Mouse (Mus musculus): ENCODE data around the gene Cog1. TPM values are rescaled to one million over a fixed set of nuclear protein-coding genes. Genes with fewer than 3 reads are reported as not detected.

Cog1 gene
- polyA plus RNA-seq, 1 experiment from 2014 or later: 33.9 TPM

DNA sequence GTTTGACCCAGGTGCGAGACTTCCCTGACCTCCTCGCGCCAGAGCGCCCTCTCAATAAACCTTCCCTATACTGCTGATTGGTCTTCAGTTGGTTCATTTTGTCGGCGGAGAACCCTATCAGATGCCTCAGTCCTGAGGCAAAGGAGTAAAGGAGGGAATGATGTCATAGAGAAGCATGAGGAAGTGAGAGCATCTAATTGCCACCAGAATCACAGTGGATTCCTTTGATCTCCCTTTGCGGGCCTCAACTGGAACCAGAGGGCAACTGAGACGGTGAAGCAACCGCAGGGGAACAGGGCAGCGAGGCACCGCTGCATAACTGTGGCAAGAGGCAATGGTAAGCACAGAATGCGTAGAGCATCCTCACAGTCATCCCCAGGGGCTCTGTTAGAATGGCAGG is 10.3 kb upstream of the Cog1 start:
- H3K9me3 ChIP-seq: no peaks in the 10 kb centered on the region
- no peaks in the 10 kb centered on the region for H3K27me3 ChIP-seq
- H3K9ac ChIP-seq: no peak overlapping the region
- 89% methylated on average over 12 of the region's 12 CpGs for WGBS
- no peaks in the 10 kb centered on the region for H3K36me3 ChIP-seq
- no peak overlapping the region for H3K4me3 ChIP-seq
- no peak for ATAC-seq (ENCODE audit: low read depth)
- H3K4me1 ChIP-seq (replicated peaks): no peaks in the 10 kb centered on the region; the same call in 1 of the 2 replicates
- no peak overlapping the region for H3K4me2 ChIP-seq
- H3K27ac ChIP-seq (replicated peaks): no peak overlapping the region

DNA sequence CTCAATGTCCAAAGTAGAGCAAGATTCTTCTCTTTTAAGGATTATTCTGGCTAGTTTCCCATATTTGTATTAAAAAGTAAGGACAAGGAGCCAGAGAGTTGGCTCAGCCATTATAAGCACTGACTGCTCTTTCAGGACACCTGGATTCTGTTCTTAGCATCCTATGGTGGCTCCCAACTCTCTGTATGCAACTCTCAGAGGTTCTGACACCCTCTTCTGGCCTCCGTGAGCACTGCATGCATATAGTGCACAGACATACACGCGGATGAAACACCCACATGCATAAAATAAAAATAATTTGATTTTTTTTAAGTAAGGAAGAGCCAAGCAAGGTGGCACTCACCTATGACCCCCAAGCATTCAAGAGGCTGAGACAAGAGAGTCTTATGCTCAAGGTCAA is 3.8 kb upstream of the Cog1 start:
- Histone ChIP-seq H3K4me1 (replicated peaks) (peaks cover 11% of the 10 kb centered on the region), H3K27me3 (no peaks in the 10 kb centered on the region), H3K4me3 (no peak overlapping the region), H3K4me2 (no peak overlapping the region), H3K36me3 (no peaks in the 10 kb centered on the region), H3K9ac (no peak overlapping the region), H3K27ac (replicated peaks) (no peak overlapping the region), H3K9me3 (no peaks in the 10 kb centered on the region)
- 84% methylated on average over 3 of the region's 3 CpGs for WGBS
- no peak for ATAC-seq (ENCODE audit: low read depth)

DNA sequence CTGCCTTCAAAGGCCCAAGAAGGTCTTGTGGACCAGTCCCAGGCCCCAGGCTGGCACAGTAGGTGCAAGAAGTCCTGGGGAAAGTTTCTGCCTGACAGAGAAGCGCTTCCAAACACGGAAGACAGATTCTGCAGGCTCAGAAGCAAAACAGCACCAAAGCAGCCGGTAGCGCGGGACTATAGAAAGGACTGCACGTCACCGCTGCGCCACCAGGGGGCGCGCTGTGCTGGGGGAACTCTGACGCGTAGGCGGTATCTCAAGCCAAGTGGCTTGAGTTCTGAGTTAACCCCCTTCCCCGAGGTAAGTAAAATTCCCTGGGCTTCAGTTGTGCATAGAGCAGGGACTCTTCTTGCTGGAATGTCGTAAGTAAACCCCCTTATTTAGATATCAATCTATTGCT is 817 bp upstream of the Cog1 start:
- Histone ChIP-seq H3K4me2 (peak overlapping the region; percentile 10; the same call in 1 of the 2 replicates), H3K27me3 (no peaks in the 10 kb centered on the region), H3K4me3 (no peak overlapping the region; the same call in 1 of the 2 replicates), H3K27ac (replicated peaks) (no peak overlapping the region), H3K9ac (no peak overlapping the region), H3K9me3 (no peaks in the 10 kb centered on the region), H3K36me3 (peaks cover 15% of the 10 kb centered on the region), H3K4me1 (replicated peaks) (peaks cover 23% of the 10 kb centered on the region)
- no peak for ATAC-seq (ENCODE audit: low read depth)
- WGBS: 4% methylated on average over 15 of the region's 15 CpGs

DNA sequence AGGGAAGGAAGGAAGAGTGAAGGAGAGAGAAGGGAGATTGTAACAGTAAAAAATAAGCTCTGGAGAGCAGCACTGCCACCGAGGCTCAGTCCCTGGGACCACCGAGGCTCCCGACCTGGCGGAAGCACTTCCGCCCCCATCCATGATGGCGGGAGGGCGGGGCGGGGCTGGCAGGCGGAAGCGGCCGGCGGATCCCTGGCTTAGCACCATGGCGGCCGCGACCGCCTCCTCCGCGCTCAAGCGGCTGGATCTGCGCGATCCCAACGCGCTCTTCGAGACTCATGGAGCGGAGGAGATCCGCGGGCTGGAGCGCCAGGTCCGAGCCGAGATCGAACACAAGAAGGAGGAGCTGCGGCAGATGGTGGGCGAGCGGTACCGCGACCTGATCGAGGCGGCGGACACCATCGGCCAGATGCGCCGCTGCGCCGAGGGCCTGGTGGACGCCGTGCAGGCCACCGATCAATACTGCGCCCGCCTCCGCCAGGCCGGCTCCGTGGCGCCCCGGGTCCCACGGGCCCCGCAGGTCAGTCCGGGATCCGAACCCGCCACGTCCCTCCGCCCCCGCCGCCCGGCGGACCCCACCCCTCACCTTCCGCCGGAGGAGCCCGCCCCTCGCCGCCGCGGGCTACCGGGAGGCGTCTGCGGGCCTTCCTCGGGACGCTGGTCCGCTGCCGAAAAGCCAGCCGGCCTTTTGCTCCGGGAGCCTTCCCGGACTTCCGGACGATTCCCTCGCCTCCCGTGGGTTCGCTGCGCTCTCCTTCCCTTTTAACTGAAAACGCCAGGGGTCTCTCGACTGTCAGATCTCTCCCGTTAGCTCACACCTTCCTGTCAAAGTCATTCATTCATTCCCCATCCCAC is 613 bp downstream of the Cog1 start, which contains the start of gene Slc39a11:
Gene Slc39a11, minus strand, starts transcription at position 727 of the 858 bp plus-strand sequence.
- Histone ChIP-seq H3K27ac (replicated peaks) (peak within 1 kb of the TSS; percentile 93), H3K27me3 (no peaks in the 10 kb centered on the region), H3K4me2 (peak within 1 kb of the TSS; percentile 67), H3K9ac (peak within 1 kb of the TSS; percentile 94), H3K36me3 (peaks cover 30% of the 10 kb centered on the region), H3K9me3 (no peaks in the 10 kb centered on the region), H3K4me3 (peak within 1 kb of the TSS; percentile 93), H3K4me1 (replicated peaks) (peaks cover 23% of the 10 kb centered on the region)
- ATAC-seq (ENCODE audit: low read depth): peak; percentile 87
- 0% methylated on average over 85 of the region's 91 CpGs for WGBS

DNA sequence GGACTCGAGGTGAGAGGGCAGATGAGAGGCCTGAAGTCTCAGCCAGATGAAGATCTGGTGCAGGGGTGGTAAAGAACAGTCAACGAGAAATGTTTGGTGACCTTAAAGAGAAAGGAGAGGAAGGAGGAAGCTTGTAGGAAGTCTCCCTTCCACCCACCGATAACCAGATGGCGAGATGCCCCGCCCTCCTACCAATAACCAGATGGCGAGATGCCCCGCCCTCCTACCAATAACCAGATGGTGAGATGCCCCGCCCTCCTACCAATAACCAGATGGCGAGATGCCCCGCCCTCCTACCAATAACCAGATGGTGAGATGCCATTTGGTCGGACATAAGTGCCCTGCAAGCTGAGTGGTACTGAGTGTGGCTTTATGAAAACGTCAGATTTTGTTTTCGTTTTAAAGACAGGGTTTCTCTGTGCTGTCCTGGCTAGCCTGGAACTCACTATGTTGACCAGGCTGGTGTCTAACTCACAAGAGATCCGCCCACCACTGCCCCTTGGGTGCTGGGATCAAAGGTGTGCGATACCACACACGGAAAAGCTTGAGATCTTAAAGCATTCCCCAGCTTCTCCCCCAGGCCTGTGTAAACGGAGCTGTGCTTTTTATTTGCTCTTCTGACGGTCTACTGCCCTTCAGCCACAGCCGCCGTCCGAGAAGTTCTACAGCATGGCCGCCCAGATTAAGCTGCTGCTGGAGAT is 2.4 kb downstream of the Cog1 start:
- peak overlapping the region; percentile 67 for H3K4me2 ChIP-seq
- ATAC-seq (ENCODE audit: low read depth): no peak

DNA sequence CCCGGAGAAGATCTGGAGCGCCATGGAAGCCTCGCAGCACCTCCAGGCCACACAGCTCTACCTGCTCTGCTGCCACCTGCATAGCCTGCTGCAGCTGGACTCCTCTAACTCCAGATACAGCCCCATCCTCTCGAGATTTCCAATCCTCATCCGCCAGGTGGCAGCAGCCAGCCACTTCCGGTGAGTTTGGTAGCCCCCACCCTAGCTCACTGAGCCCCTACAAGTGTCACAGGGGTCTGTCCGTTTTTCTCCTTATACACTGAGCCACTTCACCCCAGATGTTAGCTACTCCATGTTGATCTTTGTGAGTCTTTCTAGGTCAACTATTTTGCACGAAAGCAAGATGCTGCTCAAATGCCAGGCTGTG is 2.9 kb downstream of the Cog1 start:
- 55% methylated on average over 8 of the region's 8 CpGs for WGBS
- Histone ChIP-seq H3K9ac (no peak overlapping the region), H3K4me1 (replicated peaks) (peaks cover 31% of the 10 kb centered on the region), H3K4me3 (no peak overlapping the region), H3K9me3 (no peaks in the 10 kb centered on the region), H3K36me3 (peaks cover 53% of the 10 kb centered on the region), H3K4me2 (0 out of 2 replicates have a peak overlapping the region, but pooled peaks have one; percentile 3), H3K27ac (replicated peaks) (peak overlapping the region; percentile 65), H3K27me3 (no peaks in the 10 kb centered on the region)
- 0 out of 2 replicates have a peak, but pooled peaks have one; percentile 3 for ATAC-seq (ENCODE audit: low read depth)

More for the DNA sequence above, 2.4 kb downstream of the Cog1 start:
- H3K36me3 ChIP-seq: peaks cover 47% of the 10 kb centered on the region
- WGBS: 63% methylated on average over 22 of the region's 22 CpGs
- peaks cover 26% of the 10 kb centered on the region for H3K4me1 ChIP-seq (replicated peaks)
- no peaks in the 10 kb centered on the region for H3K27me3 ChIP-seq
- no peak overlapping the region for H3K4me3 ChIP-seq
- peak overlapping the region; percentile 65 for H3K27ac ChIP-seq (replicated peaks)
- H3K9ac ChIP-seq: no peak overlapping the region
- no peaks in the 10 kb centered on the region for H3K9me3 ChIP-seq

DNA sequence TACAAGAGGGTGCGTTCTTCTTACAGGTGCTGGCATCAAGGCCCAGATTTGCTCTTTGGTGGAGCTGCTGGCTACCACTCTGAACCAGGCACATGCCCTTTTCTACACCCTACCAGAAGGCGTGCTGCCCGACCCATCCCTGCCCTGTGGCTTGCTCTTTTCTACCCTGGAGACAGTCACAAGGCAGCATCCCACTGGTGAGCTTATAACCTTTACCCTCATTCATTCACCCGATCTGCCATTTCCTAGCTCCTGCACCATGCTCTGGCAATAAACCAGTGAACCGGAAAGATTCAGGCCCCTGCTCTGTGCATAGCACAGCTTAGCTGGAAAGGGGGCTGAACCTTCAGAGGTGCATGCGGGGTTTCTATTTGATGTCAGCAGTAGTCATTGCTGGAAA is 3.5 kb downstream of the Cog1 start:
- no peak for ATAC-seq (ENCODE audit: low read depth)
- Histone ChIP-seq H3K27me3 (no peaks in the 10 kb centered on the region), H3K4me1 (replicated peaks) (peaks cover 37% of the 10 kb centered on the region), H3K4me2 (no peak overlapping the region), H3K9ac (no peak overlapping the region), H3K36me3 (peaks cover 59% of the 10 kb centered on the region), H3K27ac (replicated peaks) (no peak overlapping the region), H3K9me3 (no peaks in the 10 kb centered on the region), H3K4me3 (no peak overlapping the region)
- 78% methylated on average over 6 of the region's 6 CpGs for WGBS

DNA sequence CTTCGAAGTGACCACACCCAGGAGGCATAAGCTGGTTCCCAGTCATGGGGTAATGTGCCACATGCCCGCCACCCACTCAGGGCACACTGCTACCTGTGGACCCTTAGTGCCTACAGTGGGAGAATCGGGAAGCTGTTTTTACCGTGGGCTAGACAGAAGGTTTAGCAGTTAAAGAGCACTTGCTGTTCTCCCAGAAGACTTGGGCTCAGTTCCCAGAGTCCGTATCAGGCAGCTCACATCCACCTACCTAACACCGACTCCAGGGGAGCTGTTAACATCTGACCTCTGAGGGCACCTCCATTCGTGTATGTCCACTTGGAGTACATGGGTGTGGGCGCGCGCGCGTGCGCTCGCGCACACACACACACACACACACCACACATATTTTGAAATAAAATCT is 5.1 kb downstream of the Cog1 start:
- ATAC-seq (ENCODE audit: low read depth): no peak
- H3K4me1 ChIP-seq (replicated peaks): peaks cover 32% of the 10 kb centered on the region
- H3K9ac ChIP-seq: no peak overlapping the region
- no peak overlapping the region for H3K4me3 ChIP-seq
- no peak overlapping the region for H3K4me2 ChIP-seq
- H3K27ac ChIP-seq (replicated peaks): no peak overlapping the region
- H3K9me3 ChIP-seq: no peaks in the 10 kb centered on the region
- peaks cover 75% of the 10 kb centered on the region for H3K36me3 ChIP-seq
- 94% methylated on average over 15 of the region's 15 CpGs for WGBS
- no peaks in the 10 kb centered on the region for H3K27me3 ChIP-seq

DNA sequence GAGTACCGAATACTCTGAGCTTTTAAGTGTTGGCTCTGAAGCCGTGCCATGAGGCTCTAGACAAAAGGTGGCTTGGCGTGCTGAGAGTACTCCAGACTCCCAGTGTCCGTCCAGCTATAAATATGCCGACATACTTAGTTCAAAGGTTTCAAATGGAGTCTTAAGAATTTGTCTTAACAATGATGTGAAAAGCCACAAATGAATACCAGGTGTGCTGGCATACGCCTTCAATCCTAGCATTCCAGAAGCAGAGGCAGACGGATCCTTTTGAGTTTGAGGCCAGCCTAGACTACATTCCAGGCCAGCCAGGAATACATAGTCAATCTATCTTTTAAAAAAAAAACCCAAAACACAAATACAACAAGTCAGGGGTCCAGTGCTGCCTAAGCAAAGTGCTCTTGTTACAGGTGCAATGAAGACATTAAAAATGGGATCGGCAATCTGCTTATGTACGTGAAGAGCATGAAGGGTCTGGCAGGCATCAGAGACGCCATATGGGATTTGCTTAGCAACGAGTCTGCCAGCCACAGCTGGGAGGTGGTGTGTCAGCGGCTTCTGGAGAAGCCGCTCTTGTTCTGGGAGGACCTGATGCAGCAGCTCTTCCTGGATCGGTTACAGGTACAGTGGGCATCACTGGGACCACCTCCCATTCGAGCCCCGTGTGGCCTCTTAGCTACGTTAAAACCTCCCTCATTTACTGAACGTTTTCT is 5.7 kb downstream of the Cog1 start:
- no peak overlapping the region for H3K4me2 ChIP-seq
- peaks cover 81% of the 10 kb centered on the region for H3K36me3 ChIP-seq
- no peaks in the 10 kb centered on the region for H3K9me3 ChIP-seq
- no peak overlapping the region for H3K9ac ChIP-seq
- H3K4me3 ChIP-seq: no peak overlapping the region
- no peaks in the 10 kb centered on the region for H3K27me3 ChIP-seq
- ATAC-seq (ENCODE audit: low read depth): no peak
- no peak overlapping the region for H3K27ac ChIP-seq (replicated peaks)
- 79% methylated on average over 18 of the region's 18 CpGs for WGBS
- H3K4me1 ChIP-seq (replicated peaks): peaks cover 32% of the 10 kb centered on the region

DNA sequence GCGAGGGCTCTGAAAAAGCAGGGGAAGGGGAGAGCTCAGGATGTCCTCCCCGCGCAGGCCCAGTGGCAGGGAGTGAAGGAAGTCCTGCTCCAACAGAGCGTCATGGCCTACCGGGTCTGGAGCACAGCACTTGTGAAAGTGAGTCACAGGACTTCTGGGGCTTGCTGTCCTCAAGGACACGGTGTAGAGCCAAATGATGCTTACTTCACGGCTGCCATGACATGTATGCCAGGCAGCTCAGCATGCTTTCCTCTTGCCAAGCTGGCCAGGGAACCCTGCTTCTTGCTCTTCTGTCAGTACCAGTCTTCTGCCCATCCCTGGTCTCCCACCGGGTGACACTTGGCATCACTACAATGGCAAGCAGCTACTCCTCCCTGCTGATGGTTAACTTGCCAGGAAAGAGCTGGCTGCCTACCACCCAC is 7.6 kb downstream of the Cog1 start:
- no peak overlapping the region for H3K9ac ChIP-seq
- H3K4me1 ChIP-seq (replicated peaks): peaks cover 17% of the 10 kb centered on the region
- peaks cover 99% of the 10 kb centered on the region for H3K36me3 ChIP-seq
- WGBS: 80% methylated on average over 8 of the region's 8 CpGs
- H3K4me2 ChIP-seq: no peak overlapping the region
- H3K27ac ChIP-seq (replicated peaks): no peak overlapping the region
- H3K4me3 ChIP-seq: no peak overlapping the region
- H3K27me3 ChIP-seq: no peaks in the 10 kb centered on the region
- peak; percentile 20; the same call in 1 of the 2 replicates for ATAC-seq (ENCODE audit: low read depth)
- H3K9me3 ChIP-seq: no peaks in the 10 kb centered on the region

DNA sequence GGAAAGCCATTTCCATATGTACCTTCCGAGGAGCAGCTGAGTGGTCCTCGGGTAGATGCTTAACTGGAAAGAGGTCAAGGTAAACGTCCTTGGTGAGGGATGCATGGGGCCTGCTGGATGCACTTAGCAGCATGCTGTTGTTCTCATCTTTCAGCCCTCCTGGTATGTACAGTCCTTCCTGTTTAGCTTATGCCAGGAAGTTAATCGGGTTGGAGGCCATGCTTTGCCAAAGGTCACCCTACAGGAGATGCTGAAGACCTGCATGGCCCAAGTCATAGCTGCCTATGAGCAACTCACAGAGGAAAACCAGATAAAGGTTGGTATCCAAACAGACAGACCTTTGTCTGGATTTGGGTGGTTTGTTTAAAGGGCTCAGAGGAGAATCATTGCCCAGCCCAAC is 8.3 kb downstream of the Cog1 start:
- H3K4me3 ChIP-seq: no peak overlapping the region
- H3K4me1 ChIP-seq (replicated peaks): peaks cover 17% of the 10 kb centered on the region
- no peak overlapping the region for H3K4me2 ChIP-seq
- no peaks in the 10 kb centered on the region for H3K27me3 ChIP-seq
- no peak overlapping the region for H3K9ac ChIP-seq
- H3K27ac ChIP-seq (replicated peaks): no peak overlapping the region
- H3K9me3 ChIP-seq: no peaks in the 10 kb centered on the region
- peaks cover 100% of the 10 kb centered on the region for H3K36me3 ChIP-seq
- 77% methylated on average over 4 of the region's 4 CpGs for WGBS
- no peak for ATAC-seq (ENCODE audit: low read depth)

DNA sequence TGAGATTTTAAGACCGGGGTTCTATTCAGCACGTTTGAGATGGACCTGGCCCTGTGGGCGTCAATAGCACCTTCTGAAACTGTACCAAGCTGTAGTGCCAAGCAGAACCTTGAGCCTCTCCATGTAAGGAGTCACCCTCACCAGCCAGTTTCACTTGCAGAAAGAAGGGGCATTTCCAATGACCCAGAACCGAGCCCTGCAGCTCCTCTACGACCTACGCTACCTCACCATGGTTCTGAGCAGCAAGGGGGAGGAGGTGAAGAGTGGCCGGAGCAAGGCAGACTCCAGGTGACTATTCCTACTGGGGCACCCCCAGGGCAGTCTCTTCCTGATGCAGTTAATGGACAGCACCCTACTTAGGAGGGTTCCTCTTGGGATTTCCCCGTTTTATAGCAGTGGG is 9.3 kb downstream of the Cog1 start:
- no peak overlapping the region for H3K4me2 ChIP-seq
- no peak overlapping the region for H3K27ac ChIP-seq (replicated peaks)
- peaks cover 99% of the 10 kb centered on the region for H3K36me3 ChIP-seq
- no peak for ATAC-seq (ENCODE audit: low read depth)
- H3K4me3 ChIP-seq: no peak overlapping the region
- H3K27me3 ChIP-seq: no peaks in the 10 kb centered on the region
- H3K9ac ChIP-seq: no peak overlapping the region
- WGBS: 90% methylated on average over 8 of the region's 8 CpGs
- peaks cover 17% of the 10 kb centered on the region for H3K4me1 ChIP-seq (replicated peaks)
- H3K9me3 ChIP-seq: no peaks in the 10 kb centered on the region

Data from neural tube, embryonic 13.5 days (tissue).